Mouse (Mus musculus) kidney, adult 2 months (tissue): ENCODE results near the gene Snrnp48.

Experiments used
- CTCF ChIP-seq: fragments of 200-500 bp; conservative IDR thresholded peaks from 2 replicates; pipeline ENCODE4 v1.5.1; 2011; ENCODE audit warnings: low read depth, mild to moderate bottlenecking, control low read depth, low read length, moderate library complexity, mixed read lengths; ENCODE audit not compliant: insufficient read depth, insufficient read length
- POLR2A ChIP-seq: fragments of 200-500 bp; IDR thresholded peaks from one replicate; pipeline ENCODE4 v1.6.1; 2011; ENCODE audit warnings: low read depth, low read length, control low read depth

GRCm38 (mm10) chr13:38232856-38233625, 28.3 kb downstream of the Snrnp48 start:
- TF ChIP-seq CTCF: no peak
- no peak for TF ChIP-seq POLR2A
